Mouse (Mus musculus) cortical plate, adult 2 months (tissue): Measurements from ENCODE around the gene Fank1.

ENCODE experiments used
- CTCF ChIP-seq: fragments of 200-500 bp; IDR thresholded peaks from 2 replicates; pipeline ENCODE4 v1.5.1; 2011; ENCODE audit warnings: mild to moderate bottlenecking, control low read depth, low read length; ENCODE audit not compliant: insufficient read depth; ENCODE audit errors: extremely low read depth
- POLR2A ChIP-seq: fragments of 200-500 bp; IDR thresholded peaks from 2 replicates; pipeline ENCODE4 v1.6.1; 2011; ENCODE audit warnings: mild to moderate bottlenecking, low read length, control low read depth; ENCODE audit not compliant: insufficient read depth; ENCODE audit errors: extremely low read depth

- TF ChIP-seq CTCF (no peak), POLR2A (no peak)
Observed at GRCm38 (mm10) chr7:133828514-133828913, 51.9 kb downstream of the Fank1 start.
